Mouse (Mus musculus) embryonic facial prominence, embryonic 10.5 days (tissue): ENCODE results near the gene Csmd2. TPM values are rescaled to one million over a fixed set of nuclear protein-coding genes. Genes with fewer than 3 reads are reported as not detected.
A peak's percentile ranks its signal among the peaks of the same experiment; 100 is the strongest.

Source experiments
- DNase-seq: peaks from one replicate; pipeline ENCODE4 v3.0.0-alpha.2; 2017; ENCODE audit warnings: low spot score
- H3K27ac ChIP-seq: fragments of 300-500 bp; sonication (generic); replicated peaks from 2 replicates; pipeline ENCODE4 v1.5.1; 2016; ENCODE audit warnings: mild to moderate bottlenecking
- H3K27me3 ChIP-seq: fragments of 300-500 bp; sonication (generic); replicated peaks from 2 replicates; pipeline ENCODE4 v1.6.1; 2016; ENCODE audit warnings: low read depth, mild to moderate bottlenecking; ENCODE audit not compliant: poor library complexity, severe bottlenecking
- H3K36me3 ChIP-seq: fragments of 300-500 bp; sonication (generic); replicated peaks from 2 replicates; pipeline ENCODE4 v1.6.1; 2016; ENCODE audit warnings: mild to moderate bottlenecking, moderate library complexity
- H3K4me1 ChIP-seq: fragments of 300-500 bp; sonication (generic); 2 replicates; pipeline ENCODE4 v1.6.1; 2016
- H3K4me3 ChIP-seq: fragments of 300-500 bp; sonication (generic); 2 replicates; pipeline ENCODE4 v1.5.1; 2016; ENCODE audit warnings: mild to moderate bottlenecking, moderate library complexity
- H3K9me3 ChIP-seq: fragments of 300-500 bp; sonication (generic); 2 replicates; pipeline ENCODE4 v1.6.1; 2016; ENCODE audit warnings: mild to moderate bottlenecking
- WGBS: fragments of 180-500 bp; shearing (Covaris S2); methylation state at CpG from one replicate; pipeline ENCODE4 v1.1.7; 2016; 5-methylcytosine and 5-hydroxymethylcytosine counted together
- polyA plus RNA-seq: library from polyadenylated mRNA; unstranded; fragments of >200 nt; fragmentation: Nextera tagmentation; extraction: Ambion mirVana; gene quantifications from 2 replicates; pipeline ENCODE4 v1.2.1, GENCODE M21; 2016

The Csmd2 gene
- polyA plus RNA-seq, 1 experiment from 2014 or later = 0.31 TPM

DNA sequence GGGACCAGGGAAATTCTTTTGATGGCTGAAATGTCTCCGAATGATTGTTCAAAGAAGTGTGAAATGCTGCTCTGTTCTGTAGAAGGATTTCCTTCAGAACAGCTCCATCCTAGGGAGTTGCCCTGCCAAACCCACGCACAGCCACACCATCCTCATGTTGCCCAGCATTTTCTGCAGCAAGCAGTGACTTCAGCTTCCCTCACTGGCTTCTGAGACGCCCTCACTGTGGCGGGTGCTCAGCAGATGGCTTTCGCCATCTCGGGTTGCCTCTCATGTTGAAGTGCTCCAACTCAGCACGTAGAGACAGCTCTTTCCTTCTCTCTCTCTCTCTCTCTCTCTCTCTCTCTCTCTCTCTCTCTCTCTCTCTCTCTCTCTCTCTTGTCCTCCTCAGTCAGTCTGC, 353.7 kb downstream of the Csmd2 start:
- H3K4me1 ChIP-seq = no peaks in the 10 kb centered on the region
- WGBS = 80% methylated on average over 7 of the region's 7 CpGs
- no peak for DNase-seq
- no peaks in the 10 kb centered on the region for H3K9me3 ChIP-seq
- H3K4me3 ChIP-seq = no peak overlapping the region
- no peaks in the 10 kb centered on the region for H3K27me3 ChIP-seq
- H3K36me3 ChIP-seq = no peaks in the 10 kb centered on the region
- no peak overlapping the region for H3K27ac ChIP-seq

DNA sequence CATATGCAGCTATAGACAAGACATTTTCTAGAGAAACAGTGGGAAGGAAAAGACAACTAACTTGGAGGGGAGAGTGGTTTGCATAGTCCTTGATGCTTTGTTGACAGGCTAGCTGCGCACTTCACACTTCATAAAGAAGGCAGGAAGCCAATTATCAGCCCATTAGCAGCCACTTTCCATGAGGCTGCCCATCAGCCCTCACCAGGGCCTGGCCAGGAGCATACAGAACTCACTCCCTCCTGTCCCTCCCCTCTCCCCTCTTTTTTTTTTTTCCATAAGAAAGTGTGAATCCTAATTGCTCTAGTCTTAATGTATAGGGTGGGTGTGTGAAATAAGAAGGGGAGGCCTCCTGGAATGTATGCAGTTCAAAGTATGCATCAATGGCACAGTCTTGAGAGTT, 354.6 kb downstream of the Csmd2 start:
- H3K27ac ChIP-seq = no peak overlapping the region
- no peaks in the 10 kb centered on the region for H3K4me1 ChIP-seq
- H3K9me3 ChIP-seq = no peaks in the 10 kb centered on the region
- WGBS = 69% methylated on average over 1 of the region's 1 CpGs
- no peaks in the 10 kb centered on the region for H3K27me3 ChIP-seq
- no peak for DNase-seq
- no peak overlapping the region for H3K4me3 ChIP-seq
- no peaks in the 10 kb centered on the region for H3K36me3 ChIP-seq

DNA sequence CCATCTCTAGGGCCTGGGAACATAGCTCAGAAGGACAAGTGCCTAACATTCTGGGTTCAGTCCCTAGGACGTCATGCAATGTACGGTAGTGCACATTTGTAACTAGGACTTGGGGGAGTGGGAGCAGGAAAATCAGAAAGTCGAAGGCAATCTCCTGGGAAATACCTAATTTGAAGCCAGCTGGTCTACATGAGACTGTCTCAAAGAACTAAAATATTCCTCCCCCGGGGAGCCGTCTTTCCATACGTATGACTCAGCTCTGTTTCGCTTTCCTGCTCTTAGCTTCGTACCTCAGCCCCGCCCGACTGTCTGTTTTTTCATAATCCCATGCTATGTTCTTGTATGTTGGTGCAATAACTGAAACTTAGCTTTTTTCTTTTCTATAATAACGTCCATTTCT, 371.1 kb downstream of the Csmd2 start:
- Histone ChIP-seq H3K27me3 (no peaks in the 10 kb centered on the region), H3K9me3 (0 out of 2 replicates have a peak, but pooled peaks cover 3% of the 10 kb centered on the region), H3K27ac (no peak overlapping the region), H3K4me1 (no peaks in the 10 kb centered on the region), H3K4me3 (no peak overlapping the region), H3K36me3 (no peaks in the 10 kb centered on the region)
- WGBS = 90% methylated on average over 11 of the region's 11 CpGs
- DNase-seq = no peak

DNA sequence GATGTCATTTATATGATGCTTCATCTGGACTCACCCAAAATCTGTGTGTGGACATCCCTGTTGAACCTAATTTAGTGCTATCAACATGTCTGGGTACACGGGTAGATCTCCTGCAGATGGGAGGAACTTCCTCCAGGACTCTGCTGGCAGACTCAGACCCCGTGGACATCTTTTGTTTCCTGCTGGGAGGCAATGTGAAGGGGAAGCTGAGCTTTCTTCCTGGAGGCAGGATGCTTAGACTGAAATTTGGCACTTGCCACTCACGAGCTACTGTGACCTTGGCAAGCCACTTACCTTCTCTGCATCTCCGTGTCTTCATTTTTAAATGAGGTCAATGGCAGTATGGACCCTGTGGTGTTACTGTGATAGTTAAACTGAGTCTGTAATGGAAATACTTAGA, 378.2 kb downstream of the Csmd2 start:
- Histone ChIP-seq H3K9me3 (no peaks in the 10 kb centered on the region), H3K27ac (no peak overlapping the region), H3K36me3 (no peaks in the 10 kb centered on the region), H3K4me3 (no peak overlapping the region), H3K4me1 (no peaks in the 10 kb centered on the region), H3K27me3 (no peaks in the 10 kb centered on the region)
- no peak for DNase-seq
- 79% methylated on average over 4 of the region's 4 CpGs for WGBS

DNA sequence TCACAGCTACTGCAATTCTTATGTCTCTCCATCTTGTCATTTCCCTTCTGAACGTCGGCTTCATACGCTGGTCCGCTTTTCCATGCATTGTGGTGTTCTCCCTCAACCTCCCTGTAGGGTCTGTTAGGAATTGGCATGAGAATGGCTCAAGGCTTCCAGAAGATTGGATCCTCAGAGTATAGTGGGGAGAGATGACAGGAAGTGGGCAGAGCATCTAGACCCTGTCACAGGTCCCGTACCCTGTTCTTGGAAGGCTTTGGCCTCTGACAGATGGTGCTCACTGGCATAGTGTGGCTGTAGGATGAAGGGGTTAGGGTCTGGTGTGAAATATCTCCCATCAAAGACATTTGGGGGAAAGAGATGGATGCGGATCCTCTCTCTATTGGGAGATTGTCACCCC, 380.4 kb downstream of the Csmd2 start:
- DNase-seq = no peak
- WGBS = 98% methylated on average over 6 of the region's 6 CpGs

DNA sequence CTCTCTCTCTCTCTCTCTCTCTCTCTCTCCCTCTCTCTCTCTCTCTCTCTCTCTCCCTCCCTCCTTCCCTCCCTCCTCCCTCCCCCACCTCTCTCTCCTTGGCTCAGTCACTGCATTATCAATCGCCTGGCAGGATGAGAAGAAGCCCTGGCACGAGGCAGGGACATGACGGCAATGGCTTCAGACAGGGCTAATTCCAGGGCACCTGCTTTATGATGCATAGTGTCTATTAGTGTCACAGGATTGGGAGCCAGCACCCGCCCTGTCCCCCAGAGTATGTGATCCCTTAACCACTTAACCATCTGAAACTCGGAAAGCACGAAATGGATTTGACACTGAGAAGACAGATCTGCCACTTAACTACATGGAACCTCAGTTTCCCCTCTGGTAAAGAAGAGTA, 384.1 kb downstream of the Csmd2 start:
- Histone ChIP-seq H3K36me3 (no peaks in the 10 kb centered on the region), H3K4me3 (no peak overlapping the region), H3K27ac (no peak overlapping the region), H3K4me1 (no peaks in the 10 kb centered on the region), H3K27me3 (no peaks in the 10 kb centered on the region), H3K9me3 (no peaks in the 10 kb centered on the region)
- 79% methylated on average over 6 of the region's 6 CpGs for WGBS
- no peak for DNase-seq

More for the DNA sequence above, 380.4 kb downstream of the Csmd2 start:
- no peaks in the 10 kb centered on the region for H3K27me3 ChIP-seq
- no peaks in the 10 kb centered on the region for H3K4me1 ChIP-seq
- H3K9me3 ChIP-seq = no peaks in the 10 kb centered on the region
- H3K4me3 ChIP-seq = no peak overlapping the region
- no peaks in the 10 kb centered on the region for H3K36me3 ChIP-seq
- H3K27ac ChIP-seq = no peak overlapping the region

DNA sequence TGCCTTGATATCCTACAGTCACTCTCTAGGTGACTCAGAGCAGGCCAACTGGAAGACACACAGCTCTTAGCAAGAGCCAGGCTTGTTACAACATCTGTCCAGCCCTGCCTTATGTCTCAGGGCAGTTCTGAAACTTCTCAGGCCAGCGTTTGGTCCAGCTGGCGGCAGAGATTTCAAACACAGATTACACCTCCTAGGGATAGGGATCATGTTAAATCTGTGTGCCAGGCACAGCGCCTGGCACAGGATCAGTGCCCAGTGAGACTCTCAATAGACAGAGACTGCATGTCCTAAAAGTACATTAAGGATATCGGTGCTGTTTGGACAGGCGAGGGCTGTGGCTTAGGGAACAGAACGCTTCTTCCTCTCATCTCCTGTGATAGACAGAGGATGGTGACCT, 385.5 kb downstream of the Csmd2 start:
- no peaks in the 10 kb centered on the region for H3K36me3 ChIP-seq
- no peak for DNase-seq
- H3K27me3 ChIP-seq = no peaks in the 10 kb centered on the region
- H3K27ac ChIP-seq = no peak overlapping the region
- no peaks in the 10 kb centered on the region for H3K4me1 ChIP-seq
- no peak overlapping the region for H3K4me3 ChIP-seq
- 83% methylated on average over 6 of the region's 6 CpGs for WGBS
- H3K9me3 ChIP-seq = no peaks in the 10 kb centered on the region

DNA sequence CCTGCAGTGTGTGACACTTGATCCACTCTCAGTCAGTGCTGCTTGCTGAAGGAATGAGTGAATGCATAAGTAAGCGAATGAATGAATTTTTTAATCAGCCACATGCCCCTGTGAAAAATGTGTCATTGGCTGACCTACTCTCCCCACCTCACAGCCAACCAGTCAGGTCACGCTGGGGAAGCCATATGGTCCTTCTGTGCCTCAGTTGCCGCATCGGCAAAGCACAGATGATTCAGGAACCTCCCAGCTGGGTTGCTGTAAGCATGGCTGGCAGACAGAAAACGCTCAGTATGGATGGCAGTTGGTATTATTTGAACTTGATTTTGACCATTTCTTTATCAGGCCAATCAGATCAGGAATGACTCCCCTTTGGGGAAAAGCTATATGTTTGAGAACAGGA, 386.4 kb downstream of the Csmd2 start:
- Histone ChIP-seq H3K27me3 (no peaks in the 10 kb centered on the region), H3K36me3 (no peaks in the 10 kb centered on the region), H3K4me1 (no peaks in the 10 kb centered on the region), H3K4me3 (no peak overlapping the region), H3K9me3 (no peaks in the 10 kb centered on the region), H3K27ac (no peak overlapping the region)
- DNase-seq = no peak
- WGBS = 88% methylated on average over 5 of the region's 5 CpGs

DNA sequence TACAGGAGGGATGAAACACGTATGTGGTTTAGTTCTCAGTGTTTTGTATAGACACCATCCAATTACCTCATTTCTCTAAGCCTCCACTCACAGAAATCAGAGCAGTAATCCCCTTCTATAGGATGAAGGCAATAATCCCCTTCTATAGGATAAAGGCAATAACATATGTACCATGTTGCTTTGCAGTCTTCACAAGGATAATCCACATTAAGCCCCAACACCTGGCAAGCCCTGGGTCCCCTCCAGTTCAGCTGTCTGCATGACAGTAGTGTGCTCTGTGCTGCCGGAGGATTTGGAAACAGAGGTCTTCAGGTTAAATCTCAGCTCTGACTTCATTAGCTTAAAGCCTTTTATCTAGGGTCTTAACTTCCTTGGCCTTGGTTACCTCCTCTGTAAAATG, 391.3 kb downstream of the Csmd2 start:
- Histone ChIP-seq H3K27ac (no peak overlapping the region), H3K4me1 (no peaks in the 10 kb centered on the region), H3K27me3 (no peaks in the 10 kb centered on the region), H3K36me3 (no peaks in the 10 kb centered on the region), H3K4me3 (no peak overlapping the region), H3K9me3 (no peaks in the 10 kb centered on the region)
- 74% methylated on average over 2 of the region's 2 CpGs for WGBS
- DNase-seq = no peak

DNA sequence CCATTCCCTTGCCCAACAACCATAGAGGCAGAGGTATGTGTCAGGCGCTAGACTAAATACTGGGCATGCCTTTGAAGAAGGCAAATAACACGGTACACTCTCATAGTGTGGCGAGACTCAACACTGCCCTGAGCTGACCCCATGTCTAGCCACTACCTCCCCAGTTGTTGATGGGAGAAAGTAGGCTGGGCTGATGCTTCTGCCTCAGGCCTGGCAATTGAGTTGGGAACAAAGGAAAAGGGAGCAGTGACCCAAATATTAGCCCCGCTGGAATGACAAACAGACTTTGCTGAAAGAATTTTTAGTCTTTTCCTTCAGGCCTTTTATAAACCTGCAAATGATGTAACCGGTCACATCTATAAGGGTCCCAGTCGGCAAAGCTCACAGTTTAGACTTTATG, 393.7 kb downstream of the Csmd2 start:
- Histone ChIP-seq H3K4me3 (no peak overlapping the region), H3K27ac (no peak overlapping the region), H3K27me3 (no peaks in the 10 kb centered on the region), H3K36me3 (no peaks in the 10 kb centered on the region), H3K9me3 (no peaks in the 10 kb centered on the region), H3K4me1 (no peaks in the 10 kb centered on the region)
- no peak for DNase-seq
- WGBS = 80% methylated on average over 6 of the region's 6 CpGs

DNA sequence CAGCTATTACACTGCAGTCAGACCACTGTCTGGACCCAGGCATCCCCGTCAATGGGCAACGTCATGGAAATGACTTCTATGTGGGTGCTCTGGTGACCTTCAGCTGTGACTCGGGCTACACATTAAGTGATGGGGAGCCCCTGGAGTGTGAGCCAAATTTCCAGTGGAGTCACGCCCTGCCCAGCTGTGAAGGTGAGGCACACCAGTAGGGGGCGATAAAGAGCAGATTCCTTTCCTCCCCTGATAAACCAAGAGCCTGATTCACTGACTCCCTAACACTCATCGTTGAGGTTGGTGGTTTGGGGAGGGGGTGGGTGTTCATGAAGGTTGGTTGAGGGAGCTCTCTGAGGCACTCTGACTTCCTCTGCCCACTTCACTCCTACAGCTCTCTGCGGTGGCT, 396.1 kb downstream of the Csmd2 start:
- no peaks in the 10 kb centered on the region for H3K4me1 ChIP-seq
- no peak for DNase-seq
- H3K4me3 ChIP-seq = no peak overlapping the region
- no peaks in the 10 kb centered on the region for H3K36me3 ChIP-seq
- H3K27ac ChIP-seq = no peak overlapping the region
- H3K9me3 ChIP-seq = no peaks in the 10 kb centered on the region
- WGBS = 87% methylated on average over 7 of the region's 7 CpGs
- H3K27me3 ChIP-seq = no peaks in the 10 kb centered on the region

DNA sequence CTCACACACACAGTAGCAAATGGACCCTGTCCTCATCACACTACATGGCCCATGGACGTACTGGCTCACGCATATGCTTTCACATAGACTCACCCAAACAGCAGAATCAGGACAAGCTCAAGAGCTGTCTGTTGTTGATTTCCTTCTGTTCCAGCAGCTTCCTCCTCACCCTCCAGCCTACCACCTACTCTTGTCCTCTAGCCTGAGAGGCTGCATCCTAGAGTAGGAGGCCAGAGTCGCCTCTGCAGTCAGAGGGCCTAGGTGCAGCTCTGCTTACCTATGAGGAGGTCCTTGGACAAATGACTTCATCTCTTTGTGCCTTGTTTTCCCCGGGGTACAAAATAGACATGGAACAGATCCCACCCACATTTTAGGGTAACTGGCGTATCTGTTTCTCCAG, 403.8 kb downstream of the Csmd2 start:
- H3K36me3 ChIP-seq = no peaks in the 10 kb centered on the region
- no peak for DNase-seq

DNA sequence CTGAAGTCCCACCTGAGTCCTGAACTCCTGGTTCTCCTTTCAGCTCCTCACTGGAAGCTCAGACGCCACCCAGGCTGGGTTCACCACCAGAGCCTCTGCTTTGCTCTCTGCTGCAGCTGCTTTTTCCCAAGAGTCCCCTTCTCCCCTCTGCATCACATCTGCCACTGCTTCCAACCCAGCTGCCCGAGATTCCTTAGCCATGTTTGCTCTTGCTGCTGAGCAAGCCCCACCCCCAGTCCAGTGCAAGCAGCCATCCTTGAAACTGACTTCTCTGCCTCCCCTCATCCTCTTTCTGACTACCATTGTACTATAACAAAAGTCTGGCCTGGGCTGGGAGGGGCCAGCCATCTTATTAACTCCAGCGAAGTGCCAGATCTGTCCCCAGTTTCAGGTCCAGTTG, 404.6 kb downstream of the Csmd2 start:
- Histone ChIP-seq H3K9me3 (no peaks in the 10 kb centered on the region), H3K4me1 (peaks cover 19% of the 10 kb centered on the region), H3K36me3 (no peaks in the 10 kb centered on the region), H3K4me3 (no peak overlapping the region), H3K27me3 (no peaks in the 10 kb centered on the region; the same call in 1 of the 2 replicates), H3K27ac (no peak overlapping the region; the same call in 1 of the 2 replicates)
- no peak for DNase-seq
- WGBS = 37% methylated on average over 3 of the region's 3 CpGs

More for the DNA sequence above, 403.8 kb downstream of the Csmd2 start:
- no peaks in the 10 kb centered on the region; the same call in 1 of the 2 replicates for H3K27me3 ChIP-seq
- H3K4me1 ChIP-seq = peaks cover 11% of the 10 kb centered on the region
- no peak overlapping the region for H3K4me3 ChIP-seq
- 0 out of 2 replicates have a peak overlapping the region, but pooled peaks have one; percentile 10 for H3K27ac ChIP-seq
- WGBS = 89% methylated on average over 5 of the region's 5 CpGs
- no peaks in the 10 kb centered on the region for H3K9me3 ChIP-seq

DNA sequence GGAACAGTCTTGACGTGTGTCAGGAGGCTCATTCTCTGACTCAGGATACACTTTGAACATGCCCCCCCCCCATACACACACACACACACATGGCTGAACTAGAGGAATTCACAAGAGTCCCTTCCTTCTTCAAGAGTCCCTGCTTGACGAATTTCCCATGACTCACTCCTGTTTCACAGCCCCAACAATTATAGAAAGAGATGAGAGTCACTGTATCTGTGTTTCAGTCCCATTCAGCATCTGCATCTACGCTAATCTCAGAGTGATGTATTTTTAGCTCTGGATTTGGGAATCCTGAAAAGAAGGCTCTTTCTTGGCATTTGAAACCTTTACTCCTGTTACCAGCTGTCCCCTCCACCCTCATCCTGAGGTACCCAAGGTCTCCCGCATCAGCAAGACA, 406.2 kb downstream of the Csmd2 start:
- no peak for DNase-seq
- H3K4me3 ChIP-seq = no peak overlapping the region
- no peaks in the 10 kb centered on the region for H3K36me3 ChIP-seq
- H3K27me3 ChIP-seq = no peaks in the 10 kb centered on the region; the same call in 1 of the 2 replicates
- WGBS = 94% methylated on average over 4 of the region's 4 CpGs
- H3K4me1 ChIP-seq = peaks cover 31% of the 10 kb centered on the region
- H3K27ac ChIP-seq = no peak overlapping the region
- H3K9me3 ChIP-seq = no peaks in the 10 kb centered on the region
